Mouse (Mus musculus) brown adipose tissue, adult 24 weeks (tissue): ENCODE results near the gene Emx1. TPM values are rescaled to one million over a fixed set of nuclear protein-coding genes. Genes with fewer than 3 reads are reported as not detected.

Experiments used
- H3K27ac ChIP-seq: fragments of 200-500 bp; replicated peaks from 2 replicates; pipeline ENCODE4 v1.5.1; 2012; ENCODE audit warnings: low read depth, mild to moderate bottlenecking, low read length
- H3K4me1 ChIP-seq: fragments of 200-500 bp; 2 replicates; pipeline ENCODE4 v1.6.1; 2012; ENCODE audit warnings: low read length, mixed read lengths; ENCODE audit not compliant: control insufficient read depth, insufficient read depth, insufficient read length
- H3K4me3 ChIP-seq: fragments of 200-500 bp; 2 replicates; pipeline ENCODE4 v1.5.1; 2012; ENCODE audit warnings: low read depth, mild to moderate bottlenecking, low read length, moderate library complexity; ENCODE audit not compliant: insufficient read depth
- polyA plus RNA-seq: library from polyadenylated mRNA; stranded (reverse); fragments of >200 nt; gene quantifications from 2 replicates; pipeline ENCODE4 v1.2.4, GENCODE M21; 2012; ENCODE audit not compliant: missing spikeins, insufficient read depth, insufficient read length

Emx1 gene
- polyA plus RNA-seq, 1 experiment, result not detected

DNA sequence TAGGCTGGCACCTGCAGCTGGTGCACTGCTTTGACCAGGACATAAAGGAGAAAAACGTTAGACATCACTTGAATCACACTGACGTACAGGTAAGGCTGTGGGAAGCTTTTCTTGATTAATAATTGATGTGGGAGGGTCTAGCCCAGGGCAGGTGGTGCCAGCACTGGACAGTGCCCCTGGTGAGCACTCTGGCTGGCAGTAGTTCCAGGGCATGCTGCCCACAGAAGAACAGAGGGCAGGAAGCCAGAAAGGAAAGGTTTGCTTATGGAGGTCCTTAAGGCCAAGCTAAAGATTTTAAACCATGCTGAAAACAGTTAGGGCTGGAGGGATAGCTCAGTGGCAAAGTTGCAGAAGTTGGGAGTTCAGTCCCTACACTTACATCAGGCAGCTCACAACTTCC is 7.2 kb upstream of the Emx1 start:
- Histone ChIP-seq H3K4me3 (no peak overlapping the region), H3K27ac (no peak overlapping the region), H3K4me1 (no peaks in the 10 kb centered on the region)

- Histone ChIP-seq H3K27ac (no peak overlapping the region), H3K4me1 (no peaks in the 10 kb centered on the region; the same call in 1 of the 2 replicates), H3K4me3 (no peak overlapping the region)
Observed at GRCm38 (mm10) chr6:85183951-85184350, 3.3 kb upstream of the Emx1 start.

DNA sequence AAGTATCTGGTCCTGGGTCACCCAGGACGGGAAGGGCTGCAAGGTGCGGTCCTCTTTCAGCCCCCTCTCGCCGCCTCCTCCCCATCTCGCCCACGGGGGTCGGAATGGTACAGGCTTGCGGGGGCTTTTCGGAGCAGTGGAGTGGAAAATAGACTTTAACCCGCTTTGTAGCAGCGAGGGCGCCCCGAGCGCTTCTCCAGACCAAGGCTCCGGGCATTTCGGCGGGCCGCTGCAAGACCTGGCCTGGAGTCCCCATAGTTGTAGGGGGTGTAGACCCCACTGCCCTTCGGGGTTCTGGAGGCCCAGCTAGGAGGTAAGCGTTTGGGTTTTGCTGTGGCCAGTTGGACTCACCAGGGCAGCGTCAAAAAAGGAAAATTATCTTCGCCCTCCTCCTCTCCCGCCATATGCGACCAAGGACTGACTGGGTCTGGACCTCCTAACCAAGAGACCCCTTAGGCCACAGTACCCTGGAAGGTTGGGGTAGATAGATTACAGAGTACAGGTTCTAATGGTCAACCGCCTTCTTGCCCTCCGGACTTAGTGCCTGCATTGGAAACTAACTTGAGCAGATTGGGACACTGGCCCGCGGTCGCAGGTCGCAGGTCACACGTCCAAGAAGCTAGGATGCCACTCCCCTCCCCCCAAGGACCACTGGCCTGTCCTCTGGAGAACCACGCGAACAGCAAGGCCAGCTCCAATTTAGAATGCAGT is 1.1 kb upstream of the Emx1 start:
- Histone ChIP-seq H3K4me3 (no peak overlapping the region), H3K4me1 (no peaks in the 10 kb centered on the region; the same call in 1 of the 2 replicates)

GRCm38 (mm10) chr6:85186744-85187059 is 536 bp upstream of the Emx1 start:
- no peak overlapping the region for H3K4me3 ChIP-seq
- no peaks in the 10 kb centered on the region; the same call in 1 of the 2 replicates for H3K4me1 ChIP-seq
- H3K27ac ChIP-seq, result no peak overlapping the region

More for the DNA sequence above, 1.1 kb upstream of the Emx1 start:
- H3K27ac ChIP-seq, result no peak overlapping the region

DNA sequence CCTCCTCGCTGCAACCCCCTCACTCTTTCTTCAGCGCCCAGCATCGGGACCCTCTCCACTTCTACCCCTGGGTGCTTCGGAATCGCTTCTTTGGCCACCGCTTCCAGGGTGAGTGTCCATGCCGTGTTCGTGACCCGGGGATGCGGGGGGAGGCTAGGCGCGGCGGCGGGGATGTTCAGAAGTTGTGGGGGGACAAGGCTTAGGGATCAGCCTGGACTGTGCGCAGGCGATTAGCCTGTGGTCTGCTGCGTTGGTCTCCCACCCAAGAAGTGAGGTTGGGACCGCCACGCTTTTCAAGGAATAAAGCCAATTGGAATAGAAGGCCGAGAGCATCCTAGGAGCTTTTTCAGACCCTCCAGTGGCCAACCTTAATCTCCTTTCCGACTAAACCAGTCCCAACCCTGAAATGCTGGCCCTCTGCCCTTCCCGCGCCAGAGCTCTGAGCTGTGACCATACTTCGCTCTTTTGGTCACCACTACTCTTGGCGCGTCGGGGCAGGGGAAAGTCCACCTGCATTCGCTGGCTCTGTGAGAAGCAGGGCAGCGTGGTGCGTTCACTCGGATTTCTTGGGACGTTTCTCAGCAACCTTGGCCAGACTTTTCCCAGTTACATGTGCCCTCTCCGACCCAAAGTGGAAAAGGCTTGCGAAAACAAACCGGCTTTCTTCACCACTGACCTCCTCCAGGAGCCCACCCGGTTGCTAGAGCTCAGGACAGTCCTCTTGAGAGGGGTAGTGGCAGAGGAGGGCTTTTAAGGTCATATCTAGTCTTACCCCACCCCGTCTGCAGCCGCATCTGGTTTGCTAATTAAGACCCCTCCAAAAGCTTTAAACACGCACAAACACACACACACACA is 1.2 kb downstream of the Emx1 start:
- Histone ChIP-seq H3K4me3 (no peak overlapping the region), H3K4me1 (no peaks in the 10 kb centered on the region; the same call in 1 of the 2 replicates), H3K27ac (no peak overlapping the region)

DNA sequence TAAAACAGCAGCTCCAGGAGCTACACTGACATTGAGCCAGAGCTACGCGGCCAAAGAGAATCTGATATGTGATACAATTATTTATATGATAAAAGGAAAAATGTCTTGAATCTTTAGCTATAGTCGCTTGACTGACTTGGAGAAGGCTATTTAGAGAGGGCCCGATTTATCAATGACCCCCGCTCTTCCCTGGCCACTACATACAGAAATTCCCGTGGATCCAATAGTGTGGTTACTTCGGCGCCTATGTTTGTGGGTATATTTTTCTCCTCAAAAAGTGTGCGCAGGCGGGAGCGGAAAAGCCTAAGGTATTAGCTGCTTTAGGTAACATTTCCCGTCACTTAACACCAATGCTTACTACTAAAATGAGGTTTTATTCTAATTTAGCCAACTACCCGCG is 2.1 kb downstream of the Emx1 start:
- no peak overlapping the region for H3K4me3 ChIP-seq

DNA sequence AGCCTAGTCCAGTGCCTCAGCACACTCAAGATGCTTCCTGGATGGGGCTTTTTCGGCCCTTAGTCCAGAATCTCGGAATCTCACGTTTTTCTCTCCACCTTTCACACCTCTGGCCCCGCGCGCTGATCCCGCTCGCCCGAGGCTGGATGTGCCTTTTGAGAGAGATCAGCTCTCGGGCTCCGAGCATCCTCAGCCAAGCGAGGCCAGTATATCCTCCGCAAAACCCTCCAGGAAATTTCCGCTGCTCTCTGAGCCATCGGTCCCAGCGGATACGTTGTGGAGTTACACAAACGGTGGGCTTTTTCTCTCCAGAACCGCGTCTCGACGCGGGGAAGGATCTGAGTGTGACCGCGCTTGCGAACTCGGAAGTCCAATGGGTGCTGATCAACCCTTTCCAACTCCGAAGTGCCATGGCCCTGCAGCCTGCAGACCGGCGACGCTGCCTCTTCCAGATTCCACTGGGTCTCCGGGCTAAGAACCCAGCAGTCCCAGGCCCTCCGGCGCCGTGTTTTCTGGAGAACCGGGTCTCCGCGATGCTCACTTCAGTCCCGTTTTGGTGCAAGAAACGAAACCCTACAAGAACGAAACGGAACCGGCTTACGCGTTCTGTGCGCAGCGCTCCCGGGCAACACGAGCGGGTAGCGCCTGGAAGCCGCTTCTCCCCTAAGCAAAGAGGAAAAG is 2.8 kb downstream of the Emx1 start:
- Histone ChIP-seq H3K27ac (no peak overlapping the region), H3K4me3 (peak overlapping the region; percentile 40)

More for the DNA sequence above, 2.1 kb downstream of the Emx1 start:
- Histone ChIP-seq H3K4me1 (no peaks in the 10 kb centered on the region; the same call in 1 of the 2 replicates), H3K27ac (no peak overlapping the region)

GRCm38 (mm10) chr6:85190671-85191070 is 3.4 kb downstream of the Emx1 start:
- H3K4me3 ChIP-seq, result peak overlapping the region; percentile 40; the same call in 1 of the 2 replicates
- H3K4me1 ChIP-seq, result no peaks in the 10 kb centered on the region; the same call in 1 of the 2 replicates
- H3K27ac ChIP-seq, result no peak overlapping the region

More for the DNA sequence above, 2.8 kb downstream of the Emx1 start:
- no peaks in the 10 kb centered on the region; the same call in 1 of the 2 replicates for H3K4me1 ChIP-seq

GRCm38 (mm10) chr6:85191751-85192440 is 4.7 kb downstream of the Emx1 start:
- H3K4me3 ChIP-seq, result no peak overlapping the region
- H3K27ac ChIP-seq, result no peak overlapping the region
- no peaks in the 10 kb centered on the region; the same call in 1 of the 2 replicates for H3K4me1 ChIP-seq

DNA sequence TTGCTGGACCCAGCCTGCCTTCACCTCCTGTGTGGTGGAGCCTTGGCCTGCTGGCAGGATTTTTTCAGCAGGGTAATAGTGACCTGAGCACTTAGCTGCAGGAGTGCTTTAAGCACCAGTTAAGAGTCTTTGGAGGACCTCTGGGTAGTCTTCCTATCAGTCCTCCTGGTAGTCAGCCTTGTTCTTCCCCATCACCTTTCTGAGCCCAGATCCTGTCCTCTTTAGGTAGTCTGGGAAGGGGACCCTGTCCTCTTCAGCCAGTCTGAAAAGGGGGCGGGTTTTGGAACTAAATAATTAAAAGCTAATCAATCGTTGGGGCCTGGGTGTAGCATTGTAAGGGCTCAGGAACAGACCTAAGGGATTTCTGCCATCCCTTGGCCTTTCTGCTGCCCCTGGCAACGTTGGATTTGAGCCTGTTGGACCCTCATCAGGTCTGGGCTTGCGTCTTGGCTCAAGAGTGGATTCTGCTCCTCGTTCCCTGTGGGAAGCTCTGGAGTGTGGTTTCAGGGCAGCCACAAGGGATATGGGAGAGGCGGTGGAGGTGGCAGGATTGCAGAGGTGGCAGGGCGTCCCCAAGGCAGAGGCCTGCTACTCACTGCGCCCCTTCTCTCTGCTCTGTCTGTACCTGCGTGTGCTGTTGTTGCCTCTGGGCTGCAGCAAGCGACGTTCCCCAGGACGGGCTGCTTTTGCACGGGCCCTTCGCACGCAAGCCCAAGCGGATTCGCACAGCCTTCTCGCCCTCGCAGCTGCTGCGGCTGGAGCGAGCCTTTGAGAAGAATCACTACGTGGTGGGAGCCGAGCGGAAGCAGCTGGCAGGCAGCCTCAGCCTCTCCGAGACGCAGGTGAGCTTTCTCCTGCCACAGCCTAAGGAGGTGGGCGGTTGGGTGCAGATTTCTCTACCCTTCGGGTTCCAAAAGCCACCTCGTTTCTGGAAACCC is 6.4 kb downstream of the Emx1 start:
- Histone ChIP-seq H3K4me1 (no peaks in the 10 kb centered on the region), H3K27ac (no peak overlapping the region), H3K4me3 (no peak overlapping the region)

- H3K27ac ChIP-seq, result no peak overlapping the region
- no peak overlapping the region for H3K4me3 ChIP-seq
- H3K4me1 ChIP-seq, result no peaks in the 10 kb centered on the region
Observed at GRCm38 (mm10) chr6:85197951-85198350, 10.7 kb downstream of the Emx1 start.

DNA sequence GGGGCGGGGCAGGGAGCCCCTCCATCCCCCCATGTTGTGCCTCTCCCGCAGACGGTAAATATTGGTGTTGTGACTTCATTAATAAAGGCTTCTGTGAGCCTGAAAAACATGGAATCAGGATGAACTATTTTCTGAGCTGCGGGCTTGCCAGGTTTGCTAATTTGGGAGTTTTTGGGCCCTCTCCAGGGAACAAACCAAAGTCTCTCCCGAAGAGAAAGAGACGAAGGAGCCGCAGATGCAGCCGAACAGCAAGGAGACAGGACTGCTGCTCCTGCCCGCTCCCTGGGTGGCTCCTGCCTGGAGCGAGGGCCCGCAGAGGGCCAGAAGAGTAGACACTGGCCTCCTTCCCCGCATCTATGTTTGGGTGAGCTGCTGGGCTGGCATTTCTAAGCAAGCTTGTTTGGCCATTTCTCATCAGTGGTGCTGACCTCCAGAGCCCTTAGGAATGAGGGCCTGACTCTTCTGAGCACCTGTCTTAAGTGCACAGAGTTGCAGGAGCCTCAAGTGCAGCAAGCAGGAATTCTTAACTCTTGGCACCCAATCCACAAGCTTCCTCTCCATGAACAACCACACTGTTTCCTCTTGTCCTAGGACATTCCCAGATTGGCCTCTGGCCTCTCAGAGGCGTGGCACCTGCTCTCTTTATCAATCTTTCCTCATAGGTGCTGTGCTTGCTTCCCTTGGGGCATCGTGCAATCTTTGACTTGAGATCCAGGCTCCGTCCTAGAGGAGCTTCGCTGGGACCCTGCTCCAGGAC is 19.1 kb downstream of the Emx1 start:
- Histone ChIP-seq H3K4me3 (no peak overlapping the region), H3K4me1 (no peaks in the 10 kb centered on the region), H3K27ac (no peak overlapping the region)

GRCm38 (mm10) chr6:85206939-85207285 is 19.7 kb downstream of the Emx1 start:
- no peak overlapping the region for H3K27ac ChIP-seq
- H3K4me3 ChIP-seq, result no peak overlapping the region
- H3K4me1 ChIP-seq, result no peaks in the 10 kb centered on the region
